Comparison of ENCODE assay signal across 7 mouse cellular contexts in genomic region chr11:35979733-35980410, GRCm38 (mm10). TPM values are rescaled to one million over a fixed set of nuclear protein-coding genes. Genes with fewer than 3 reads are reported as not detected.
DNase-seq lines count a peak whose midpoint lies in the region; ATAC-seq and TF ChIP-seq lines count a peak whose summit lies in the region.

No protein-coding gene starts in this region.

- H3K9me3 ChIP-seq in lung, embryonic 16.5 days (ENCODE audit: control insufficient read depth, low read length): no peaks in the 10 kb centered on the region
- no peaks in the 10 kb centered on the region for H3K9me3 ChIP-seq in heart, postnatal 0 days (replicated peaks; ENCODE audit: control insufficient read depth, low read length)
- H3K9me3 ChIP-seq in limb, embryonic 14.5 days (ENCODE audit: control insufficient read depth, low read length): no peaks in the 10 kb centered on the region

- peak overlapping the region; percentile 71 for H3K4me3 ChIP-seq in lung, embryonic 16.5 days (ENCODE audit: low read length)
- H3K4me3 ChIP-seq in heart, postnatal 0 days (ENCODE audit: low read depth, low read length): peak overlapping the region; percentile 74
- H3K4me3 ChIP-seq in limb, embryonic 14.5 days (replicated peaks; ENCODE audit: low read length): peak overlapping the region; percentile 64

- WGBS in lung, embryonic 16.5 days: 1% methylated on average over 39 of the region's 66 CpGs
- 1% methylated on average over 57 of the region's 66 CpGs for WGBS in heart, postnatal 0 days
- WGBS in limb, embryonic 14.5 days: under 1% methylated on average over 35 of the region's 66 CpGs

- H3K27ac ChIP-seq in lung, embryonic 16.5 days (ENCODE audit: low read length): peak overlapping the region; percentile 79
- H3K27ac ChIP-seq in heart, postnatal 0 days (ENCODE audit: low read depth): no peak overlapping the region
- H3K27ac ChIP-seq in limb, embryonic 14.5 days (replicated peaks; ENCODE audit: low read depth, low read length): no peak overlapping the region

- H3K4me2 ChIP-seq in lung, embryonic 16.5 days (ENCODE audit: low read depth, low read length): peak overlapping the region; percentile 71
- peak overlapping the region; percentile 100 for H3K4me2 ChIP-seq in heart, postnatal 0 days (ENCODE audit: low read depth, low read length)
- H3K4me2 ChIP-seq in limb, embryonic 14.5 days (replicated peaks; ENCODE audit: low read depth, low read length, severe bottlenecking): peak overlapping the region; percentile 95

- peaks cover 3% of the 10 kb centered on the region; the same call in 1 of the 2 replicates for H3K4me1 ChIP-seq in lung, embryonic 16.5 days (replicated peaks; ENCODE audit: control insufficient read depth, insufficient read depth, low read length)
- no peaks in the 10 kb centered on the region for H3K4me1 ChIP-seq in heart, postnatal 0 days (ENCODE audit: control insufficient read depth, insufficient read depth)
- H3K4me1 ChIP-seq in limb, embryonic 14.5 days (ENCODE audit: control insufficient read depth, insufficient read depth, low read length): no peaks in the 10 kb centered on the region

- DNase-seq in lung, postnatal 14 days: no peak
- peak; percentile 42 for DNase-seq in embryo, embryonic 10.5 days (ENCODE audit: low spot score)
- no peak for DNase-seq in heart, postnatal 0 days (ENCODE audit: low spot score)
- DNase-seq in limb, embryonic 14.5 days (ENCODE audit: low spot score): no peak
- peak; percentile 34 for DNase-seq in retina, embryonic 14.5 days (ENCODE audit: low spot score)
- DNase-seq in ovary, postnatal 10 days (ENCODE audit: low spot score): no peak

- no peak for TF ChIP-seq CTCF in heart, postnatal 0 days (IDR thresholded peaks at IDR 0.05; ENCODE audit: low read depth)

- no peak for TF ChIP-seq EP300 in heart, postnatal 0 days (IDR thresholded peaks at IDR 0.05; ENCODE audit: low read depth)

- no peaks in the 10 kb centered on the region for H3K36me3 ChIP-seq in lung, embryonic 16.5 days (ENCODE audit: control insufficient read depth, insufficient read depth, low read length)
- H3K36me3 ChIP-seq in heart, postnatal 0 days (replicated peaks; ENCODE audit: control insufficient read depth, insufficient read depth, low read length): no peaks in the 10 kb centered on the region
- no peaks in the 10 kb centered on the region for H3K36me3 ChIP-seq in limb, embryonic 14.5 days (ENCODE audit: control insufficient read depth, insufficient read depth, low read length)

- no peak for TF ChIP-seq POLR2A in limb, embryonic 14.5 days (IDR thresholded peaks at IDR 0.05; ENCODE audit: borderline replicate concordance, extremely low read depth, insufficient read depth, insufficient read length)

- peak; percentile 54 for ATAC-seq in lung, embryonic 16.5 days (ENCODE audit: low read depth)
- ATAC-seq in heart, postnatal 0 days (ENCODE audit: insufficient read depth, low read depth): peak; percentile 50
- ATAC-seq in limb, embryonic 14.5 days (ENCODE audit: low FRiP score, low read depth): peak; percentile 66

- H3K9ac ChIP-seq in lung, embryonic 16.5 days (ENCODE audit: low read length): peak overlapping the region; percentile 79
- peak overlapping the region; percentile 57 for H3K9ac ChIP-seq in heart, postnatal 0 days (replicated peaks; ENCODE audit: low read depth, low read length)
- H3K9ac ChIP-seq in limb, embryonic 14.5 days (ENCODE audit: low read depth, low read length, severe bottlenecking): peak overlapping the region; percentile 68

- peaks cover 14% of the 10 kb centered on the region for H3K27me3 ChIP-seq in lung, embryonic 16.5 days (ENCODE audit: control insufficient read depth, insufficient read depth, low read depth, low read length)
- peaks cover 29% of the 10 kb centered on the region for H3K27me3 ChIP-seq in heart, postnatal 0 days (ENCODE audit: control insufficient read depth, insufficient read depth, low read length)
- peaks cover 22% of the 10 kb centered on the region for H3K27me3 ChIP-seq in limb, embryonic 14.5 days (ENCODE audit: control insufficient read depth, insufficient read depth, low read length)

RNA-seq across cellular contexts. Expression of gene Wwc1, which starts 0.5 kb away (rescaled TPM):
- polyA plus RNA-seq in lung, embryonic 16.5 days (2015; fragmentation: Nextera tagmentation; extraction: Ambion mirVana): 7.8 and 9.9 TPM in 2 replicates
- 0.89 and 1.6 TPM in 2 replicates for total RNA-seq in heart, postnatal 0 days (2014; rRNA removed; ENCODE audit: low replicate concordance)
- polyA plus RNA-seq in heart, postnatal 0 days (2015; fragmentation: Nextera tagmentation; extraction: Ambion mirVana): 0.31 and 0.69 TPM in 2 replicates
- 9.1 and 13.9 TPM in 2 replicates for polyA plus RNA-seq in limb, embryonic 14.5 days (2012; rRNA removed)
- 5.8 and 10.2 TPM in 2 replicates for polyA plus RNA-seq in limb, embryonic 14.5 days (2014; fragmentation: Nextera tagmentation; extraction: Ambion mirVana)

Comparison
In these comparisons a context has a peak if more than half of its experiments do, and no peak if none do; other contexts are left out.
1. DNase-seq: peak in embryo, embryonic 10.5 days (single experiment) and retina, embryonic 14.5 days (single experiment); none in lung, postnatal 14 days (single experiment), heart, postnatal 0 days (single experiment), limb, embryonic 14.5 days (single experiment) and ovary, postnatal 10 days (single experiment).
2. Peak in every context shown above with its lines, with median percentiles within 50 percentile points of each other: ATAC-seq, H3K4me2 ChIP-seq, H3K4me3 ChIP-seq and H3K9ac ChIP-seq.